Mouse (Mus musculus) heart, postnatal 0 days (tissue): ENCODE results near the gene Gpr68.

Experiments
- CTCF ChIP-seq: IDR thresholded peaks from 2 replicates; pipeline ENCODE4 v1.5.1; 2016; ENCODE audit warnings: antibody characterized with exemption, control low read depth, low read depth
- EP300 ChIP-seq: IDR thresholded peaks from 2 replicates; pipeline ENCODE4 v1.6.1; 2016; ENCODE audit warnings: antibody characterized with exemption, low read depth

DNA sequence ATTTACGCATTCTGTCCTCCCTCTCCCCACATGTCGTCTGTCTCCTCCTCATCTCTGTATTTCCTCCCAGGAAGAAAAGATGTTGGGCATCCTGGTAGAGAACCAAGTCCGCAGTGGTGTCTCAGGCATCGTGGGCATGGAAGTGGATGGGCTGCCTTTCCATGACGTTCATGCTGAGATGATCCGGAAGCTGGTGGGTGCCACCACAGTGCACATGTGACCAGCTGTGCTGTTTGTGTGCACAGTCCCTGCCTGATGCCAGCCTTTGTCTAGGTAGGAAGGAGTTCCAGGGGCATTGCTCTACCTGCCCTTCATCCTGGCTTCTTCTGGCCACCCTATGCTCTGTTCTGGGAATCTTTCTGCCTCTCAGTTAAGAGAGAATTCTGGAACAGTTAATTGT lies 36.8 kb downstream of the Gpr68 start:
- TF ChIP-seq CTCF (no peak), EP300 (no peak)
